Mouse (Mus musculus): ENCODE measurements around the gene Arhgef19. TPM values are rescaled to one million over a fixed set of nuclear protein-coding genes. Genes with fewer than 3 reads are reported as not detected.

Arhgef19 gene
- not detected for polyA plus RNA-seq (2017; shearing (Covaris generic))

GRCm38 (mm10) chr4:141239388-141240125 lies at the start of gene Arhgef19:
Gene Arhgef19, plus strand, starts transcription at chr4:141239499.

GRCm38 (mm10) chr4:141213770-141214336 lies 25.4 kb upstream of the Arhgef19 start, which contains the start of gene Rsg1:
Gene Rsg1, plus strand, starts transcription at chr4:141213956.

GRCm38 (mm10) chr4:141301116-141301553 lies 61.8 kb downstream of the Arhgef19 start, which contains the start of gene Epha2:
Gene Epha2, plus strand, starts transcription at chr4:141301240.

Other genes with a start within 250 kb of the Arhgef19 start
- gene Mfap2, start 229.1 kb upstream of the Arhgef19 start, polyA plus RNA-seq (2017; shearing (Covaris generic)): not detected
- gene Crocc, start 178.9 kb upstream of the Arhgef19 start, polyA plus RNA-seq (2017; shearing (Covaris generic)): 3.5 TPM
- gene Necap2, start 161.1 kb upstream of the Arhgef19 start, polyA plus RNA-seq (2017; shearing (Covaris generic)): 120 TPM
- gene Spata21, start 151.2 kb upstream of the Arhgef19 start, polyA plus RNA-seq (2017; shearing (Covaris generic)): 0.20 TPM
- 66.4 TPM for gene Szrd1, start 99.7 kb upstream of the Arhgef19 start, polyA plus RNA-seq (2017; shearing (Covaris generic))
- 23.1 TPM for gene Fbxo42, start 91.6 kb upstream of the Arhgef19 start, polyA plus RNA-seq (2017; shearing (Covaris generic))
- gene Rsg1, start 25.5 kb upstream of the Arhgef19 start, polyA plus RNA-seq (2017; shearing (Covaris generic)): 2.1 TPM
- not detected for gene Epha2, start 61.7 kb downstream of the Arhgef19 start, polyA plus RNA-seq (2017; shearing (Covaris generic))
- gene Fam131c, start 128.7 kb downstream of the Arhgef19 start, polyA plus RNA-seq (2017; shearing (Covaris generic)): not detected
- gene Clcnka, start 159.2 kb downstream of the Arhgef19 start, polyA plus RNA-seq (2017; shearing (Covaris generic)): not detected
- not detected for gene Clcnkb, start 176.5 kb downstream of the Arhgef19 start, polyA plus RNA-seq (2017; shearing (Covaris generic))
- not detected for gene Hspb7, start 181.3 kb downstream of the Arhgef19 start, polyA plus RNA-seq (2017; shearing (Covaris generic))
- gene Srarp, start 196.6 kb downstream of the Arhgef19 start, polyA plus RNA-seq (2017; shearing (Covaris generic)): not detected
- 37.9 TPM for gene Zbtb17, start 205.2 kb downstream of the Arhgef19 start, polyA plus RNA-seq (2017; shearing (Covaris generic))

Data from effector memory CD4-positive, alpha-beta T cell, adult 5 months (primary cell).